Mouse (Mus musculus) gastrocnemius, postnatal 10 days (tissue): Measurements from ENCODE around the gene Zbtb21. TPM values are rescaled to one million over a fixed set of nuclear protein-coding genes. Genes with fewer than 3 reads are reported as not detected.
"Not testable (repeated sequence)": the region's sequence is repeated elsewhere in the genome, so short reads cannot be mapped to it uniquely, and the experiment has no call there.

Experiments used
- DNase-seq: peaks from one replicate; pipeline ENCODE4 v3.0.0; 2021; ENCODE audit warnings: mixed read lengths
- long read RNA-seq, 2 experiments: library from polyadenylated mRNA; stranded (forward); transcript quantifications; one replicate each; pipeline ENCODE4 v2.0.0; 2021
- total RNA-seq, 2 experiments: library from RNA; stranded (reverse); gene quantifications; 2 replicates each; pipeline ENCODE4 v1.2.3; 2021

Gene Zbtb21
- 10 to 100 TPM in 1 of 2 experiments, 1 to 10 TPM in 1; 7.9 to 10.4 TPM for total RNA-seq
- long read RNA-seq, experiment 1, full-length matches to known transcripts, result 2 of 3 reads
- long read RNA-seq, experiment 1, partial matches to known transcripts, result 0 of 3 reads
- long read RNA-seq, experiment 1, other reads (novel, unspliced or antisense), result 1 of 3 reads
- long read RNA-seq, experiment 2, full-length matches to known transcripts, result 2 of 5 reads
- long read RNA-seq, experiment 2, partial matches to known transcripts, result 0 of 5 reads
- long read RNA-seq, experiment 2, other reads (novel, unspliced or antisense), result 3 of 5 reads

DNA sequence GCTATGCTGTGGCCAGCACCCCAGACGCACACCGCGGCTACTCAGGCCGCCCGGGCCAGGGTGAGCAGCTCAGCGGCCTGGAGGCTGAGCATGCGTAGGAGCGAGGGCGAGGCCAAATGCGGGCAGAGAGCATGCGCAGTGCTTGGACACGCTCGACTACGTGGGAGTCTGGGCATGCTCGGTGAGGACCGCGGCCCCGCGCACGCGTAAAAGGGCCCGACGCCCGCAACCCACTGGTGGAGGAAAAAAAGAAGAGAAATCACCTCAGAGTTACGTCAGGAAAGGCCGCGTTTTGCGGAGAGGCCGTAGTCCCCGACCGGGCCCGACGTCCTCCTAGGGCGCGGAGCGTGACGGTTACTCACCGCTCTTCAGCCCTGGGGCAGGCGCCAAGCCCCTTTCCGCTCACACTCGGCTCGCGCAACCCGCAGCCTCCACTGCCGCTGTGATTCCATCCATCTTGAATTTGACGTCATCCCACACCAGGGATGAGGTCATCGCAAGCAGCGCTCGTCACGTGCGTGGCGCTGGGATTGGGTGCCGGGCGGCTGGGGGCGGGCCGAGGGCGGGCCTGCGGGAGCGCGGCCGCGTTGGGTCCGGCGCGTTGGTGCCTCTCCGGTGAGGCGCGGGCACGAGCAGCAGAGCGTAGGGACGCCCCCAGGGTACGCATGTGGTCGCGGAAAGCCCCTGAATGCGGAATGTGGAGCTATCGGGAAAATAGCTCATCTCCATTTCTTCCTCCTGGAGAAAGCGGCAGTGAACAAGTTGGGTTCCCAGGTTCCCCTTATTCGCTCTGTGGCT, at the start of gene Zbtb21, which contains the start of gene C2cd2:
Gene Zbtb21, minus strand, starts transcription at position 472 of the 798 bp plus-strand sequence.
Gene C2cd2, minus strand, starts transcription at position 448 of the 798 bp plus-strand sequence.
- DNase-seq, result peak; percentile 97

- DNase-seq, result not testable (repeated sequence)
Measured at GRCm38 (mm10) chr16:97997383-97997731, 34.9 kb upstream of the Zbtb21 start.

DNA sequence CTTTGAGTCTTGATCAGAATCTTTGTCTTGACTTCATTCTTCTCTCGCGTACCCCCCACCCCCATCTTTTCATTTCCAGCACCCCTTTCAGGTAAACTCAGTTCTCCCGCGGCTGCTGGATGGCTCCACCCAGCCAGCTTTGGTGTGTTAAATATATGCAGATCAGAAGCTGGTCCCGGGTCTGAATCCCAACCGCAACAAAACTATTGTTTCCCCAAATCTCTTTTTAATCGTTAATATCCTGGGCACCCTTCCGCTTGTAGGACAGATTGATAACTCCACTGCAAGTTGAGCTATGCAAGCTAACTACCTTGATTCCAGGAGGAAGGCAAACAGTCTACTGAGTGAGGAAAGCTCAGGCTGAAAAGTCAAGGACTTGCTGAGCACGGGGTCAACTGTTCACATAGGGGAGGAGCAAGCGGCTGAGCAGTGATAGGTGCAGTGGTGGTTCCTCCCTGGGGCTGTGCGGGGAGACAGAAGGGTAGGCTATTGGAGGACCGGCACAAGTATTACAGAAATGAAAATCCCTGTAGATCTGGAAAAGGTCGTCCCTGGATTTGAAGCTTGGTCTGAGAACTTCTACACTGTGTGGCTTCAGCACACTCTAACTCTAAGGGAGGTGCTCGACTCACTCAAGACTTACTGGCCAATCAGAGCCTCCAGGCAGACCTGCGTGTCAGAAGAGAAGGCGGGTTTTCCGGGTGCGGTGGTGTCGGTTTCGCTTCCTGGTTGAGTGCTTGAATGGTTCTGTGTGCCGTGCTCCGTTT, 34.4 kb upstream of the Zbtb21 start, which contains the start of gene B230307C23Rik:
Gene B230307C23Rik, plus strand, starts transcription at position 700 of the 767 bp plus-strand sequence.
- peak; percentile 74 for DNase-seq

DNA sequence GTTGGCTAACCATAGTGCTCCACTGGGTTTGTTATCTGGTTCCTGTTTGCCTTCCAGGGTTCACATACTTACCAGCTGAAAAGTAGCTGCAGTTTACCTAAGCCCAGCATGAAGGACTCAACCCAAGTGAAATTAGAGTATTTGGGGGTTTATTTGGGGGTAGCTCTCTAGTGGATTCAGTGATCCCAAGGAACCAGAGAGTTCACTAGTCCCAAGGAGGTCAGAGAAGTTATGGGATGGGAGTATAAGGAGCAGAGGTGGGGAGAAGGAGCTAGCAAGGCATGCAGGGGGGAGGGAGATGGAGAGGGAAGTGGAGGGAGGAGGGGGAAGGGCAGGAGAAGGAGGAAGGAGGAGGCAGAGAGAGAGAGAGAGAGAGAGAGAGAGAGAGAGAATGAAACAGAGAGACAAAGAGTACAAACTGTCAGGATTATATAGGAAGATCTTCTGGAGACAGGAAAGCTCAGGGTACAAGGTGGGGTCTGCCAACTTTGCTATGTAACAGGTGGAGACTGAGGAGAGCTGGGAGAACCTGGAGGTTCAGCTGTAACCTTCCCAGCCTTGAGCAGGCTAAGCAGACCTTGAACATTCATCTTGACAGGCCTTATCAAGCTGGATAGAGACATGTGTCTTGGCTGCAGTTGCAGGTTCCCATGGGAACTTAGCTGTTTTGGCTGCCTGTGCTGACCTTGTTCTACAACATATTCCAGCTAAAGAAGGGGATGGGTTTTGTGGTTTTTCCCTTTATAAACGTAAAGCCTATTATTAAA, 33.6 kb upstream of the Zbtb21 start:
- DNase-seq, result no peak

- DNase-seq, result not testable (repeated sequence)
Measured at GRCm38 (mm10) chr16:97992477-97992876, 30.1 kb upstream of the Zbtb21 start.

DNA sequence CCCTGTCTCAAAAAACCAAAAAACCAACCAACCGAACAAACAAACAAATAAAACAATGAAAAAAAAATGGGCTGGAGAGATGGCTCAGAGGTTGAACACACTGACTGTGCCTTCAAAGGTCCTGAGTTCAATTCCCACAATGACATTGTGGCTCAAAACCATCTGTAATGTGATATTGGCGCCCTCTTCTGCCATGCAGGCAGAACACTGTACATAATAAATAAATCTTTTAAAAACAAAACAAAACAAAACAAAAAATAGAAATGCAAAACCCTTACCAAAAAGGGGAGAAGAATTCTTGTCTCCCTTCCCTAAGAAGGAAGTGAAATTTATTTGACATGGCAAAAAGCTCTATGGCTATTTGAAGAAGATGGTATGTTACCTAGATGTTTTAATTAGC, 29.1 kb upstream of the Zbtb21 start:
- DNase-seq, result no peak

DNA sequence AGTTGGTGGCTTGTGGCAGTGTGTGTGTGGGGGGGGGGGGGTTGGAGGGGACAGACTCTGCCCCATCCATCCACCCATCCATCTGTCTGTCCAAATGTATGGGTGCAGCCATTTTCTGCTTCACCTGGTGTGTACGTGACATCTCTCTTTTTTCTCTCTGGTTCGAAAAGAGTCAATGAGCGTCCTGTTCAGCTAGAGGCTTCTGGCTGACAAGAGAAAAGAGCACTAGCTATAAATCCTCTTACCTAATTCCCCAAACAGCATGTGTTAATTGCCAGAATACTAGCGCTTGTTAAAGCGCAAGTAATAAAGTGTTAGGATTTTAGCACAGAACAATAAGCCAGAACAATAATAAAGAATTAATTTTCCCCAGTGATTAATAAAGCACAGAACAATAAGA, 22.2 kb upstream of the Zbtb21 start:
- DNase-seq, result no peak

GRCm38 (mm10) chr16:97981362-97981761, 18.9 kb upstream of the Zbtb21 start:
- no peak for DNase-seq

DNA sequence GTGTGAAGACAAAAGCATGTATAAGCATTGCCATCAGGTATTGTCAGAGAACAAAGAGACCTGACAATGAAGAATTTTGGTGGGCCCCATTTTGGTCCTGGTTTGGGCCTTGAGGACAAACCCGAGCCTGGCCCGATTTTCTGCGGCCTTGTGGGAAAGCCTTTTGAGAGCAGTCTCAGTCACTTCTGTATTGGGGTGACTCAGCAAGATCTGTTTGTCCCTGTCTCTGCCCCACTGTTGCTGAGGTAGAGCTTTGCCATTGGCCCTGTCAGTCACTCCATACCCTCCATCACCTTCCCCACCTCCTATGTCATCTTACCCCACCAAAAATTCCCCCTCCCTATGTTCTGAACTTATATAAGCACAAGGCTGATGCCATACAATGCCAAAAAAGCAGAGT, 15.3 kb upstream of the Zbtb21 start:
- DNase-seq, result no peak

GRCm38 (mm10) chr16:97977277-97977676, 14.9 kb upstream of the Zbtb21 start:
- no peak for DNase-seq

DNA sequence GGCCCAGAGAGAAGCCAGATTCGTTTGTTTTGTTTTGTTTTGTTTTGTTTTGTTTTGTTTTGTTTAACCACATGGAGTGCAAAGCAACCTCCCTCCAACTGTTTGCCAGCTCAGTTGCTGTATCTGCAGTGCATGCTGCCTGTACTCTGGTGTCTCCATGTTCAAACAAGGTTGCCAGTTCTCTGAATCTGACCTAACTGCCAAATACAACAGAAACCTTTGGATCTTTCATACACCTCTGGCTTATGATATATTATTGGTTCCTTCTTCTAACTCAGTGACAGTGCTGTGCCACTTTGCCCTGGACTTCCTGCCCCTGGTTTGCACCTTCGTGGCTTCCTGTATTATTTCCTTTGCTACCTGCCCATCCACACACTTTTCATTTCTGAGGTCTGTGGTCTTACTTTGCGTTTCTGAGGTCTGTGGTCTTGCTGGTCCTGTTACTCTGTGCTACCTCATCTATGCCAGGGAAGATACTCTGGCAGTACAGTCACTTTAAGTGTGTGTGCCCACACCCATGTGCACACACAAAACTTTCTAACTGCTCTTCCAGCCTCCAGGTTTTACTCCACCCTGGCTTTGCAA, 1.6 kb upstream of the Zbtb21 start:
- DNase-seq, result no peak

- no peak for DNase-seq
Measured at GRCm38 (mm10) chr16:97961381-97962150, 856 bp downstream of the Zbtb21 start.

- DNase-seq, result no peak
Measured at GRCm38 (mm10) chr16:97960348-97960747, 2.1 kb downstream of the Zbtb21 start.

DNA sequence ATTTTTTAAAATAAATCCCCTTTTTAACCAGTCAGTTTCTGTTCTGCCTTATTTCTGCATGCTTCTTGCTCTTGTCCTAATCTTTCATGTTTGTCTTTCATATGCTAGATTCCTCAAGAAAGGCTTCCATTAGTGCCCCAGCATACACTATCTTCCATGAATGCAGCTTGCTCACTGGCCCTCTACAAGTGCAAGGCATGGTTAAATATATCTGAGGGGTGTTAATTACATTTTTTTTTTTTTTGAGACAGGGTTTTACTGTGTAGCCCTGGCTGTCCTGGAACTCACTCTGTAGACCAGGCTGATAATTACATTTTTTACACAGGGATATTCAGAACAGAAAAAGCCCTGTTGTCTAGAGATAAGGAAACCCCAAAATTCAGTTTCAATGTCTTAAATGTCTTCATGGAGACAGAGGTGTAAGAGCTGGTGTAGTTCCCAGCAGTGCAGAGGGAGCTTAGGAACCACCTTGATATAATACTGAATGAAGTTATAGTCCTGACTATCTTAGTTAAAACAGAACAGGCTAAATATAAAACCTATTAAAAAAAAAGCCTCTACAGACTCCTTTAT, 3.9 kb downstream of the Zbtb21 start:
- no peak for DNase-seq

- no peak for DNase-seq
Measured at GRCm38 (mm10) chr16:97957626-97958025, 4.8 kb downstream of the Zbtb21 start.

DNA sequence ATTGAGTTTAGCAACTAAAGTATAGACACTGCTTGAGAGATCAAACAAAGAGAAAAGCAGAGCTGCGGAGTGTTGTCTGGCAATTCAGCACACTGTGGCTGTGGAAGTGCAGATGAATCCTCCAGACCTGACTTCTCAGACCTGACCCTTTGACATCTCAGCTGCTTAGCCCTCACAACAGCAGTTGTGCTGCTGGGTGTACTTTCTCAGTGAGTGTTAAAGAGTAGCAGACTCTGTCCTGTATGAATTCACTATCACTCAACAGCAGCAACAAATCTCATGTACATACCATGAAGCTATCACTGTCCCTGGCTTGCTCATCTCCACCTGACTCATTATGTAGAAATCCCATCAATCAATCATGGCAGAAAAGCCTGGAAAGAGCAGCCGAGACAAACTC, 6.4 kb downstream of the Zbtb21 start:
- no peak for DNase-seq

- DNase-seq, result no peak
Measured at GRCm38 (mm10) chr16:97953300-97953699, 9.1 kb downstream of the Zbtb21 start.

GRCm38 (mm10) chr16:97952801-97953200, 9.6 kb downstream of the Zbtb21 start:
- DNase-seq, result no peak

GRCm38 (mm10) chr16:97952371-97952770, 10.1 kb downstream of the Zbtb21 start:
- no peak for DNase-seq

DNA sequence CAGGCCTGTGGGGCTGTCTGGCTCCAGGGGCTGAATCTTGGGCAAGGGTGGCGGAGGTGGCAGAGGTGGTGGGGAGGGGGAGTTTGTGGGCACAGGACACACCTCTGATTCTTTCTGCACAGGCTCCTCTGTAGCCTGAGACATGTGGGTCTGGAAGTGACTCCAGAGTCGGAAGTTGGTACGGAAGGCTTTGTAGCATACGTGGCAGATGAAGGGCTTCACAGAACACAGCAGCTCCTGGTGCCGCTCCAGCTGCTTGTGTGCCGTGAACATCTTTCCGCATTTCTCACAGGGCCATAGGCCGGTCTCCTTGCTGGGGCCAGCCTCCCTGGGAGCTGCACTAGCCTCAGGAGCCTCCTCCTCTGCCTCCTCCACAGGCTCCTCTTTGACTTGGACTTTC, 12.4 kb downstream of the Zbtb21 start:
- no peak for DNase-seq
